Mouse (Mus musculus) stomach, postnatal 0 days (tissue): ENCODE results near the gene Slc9a3r1.

Source experiments
- CTCF ChIP-seq: IDR thresholded peaks from 2 replicates; pipeline ENCODE4 v1.5.1; 2016; ENCODE audit warnings: antibody characterized with exemption, low read depth, mild to moderate bottlenecking, moderate library complexity
- EP300 ChIP-seq: optimal IDR thresholded peaks from 2 replicates; pipeline ENCODE3; 2016; ENCODE audit warnings: antibody characterized with exemption

- TF ChIP-seq CTCF (no peak), EP300 (no peak)
Observed at GRCm38 (mm10) chr11:115219263-115219662, 56.1 kb downstream of the Slc9a3r1 start.
